Comparison of ENCODE assay signal across 7 mouse cellular contexts in genomic region chr2:20969201-20970200, GRCm38 (mm10). TPM values are rescaled to one million over a fixed set of nuclear protein-coding genes. Genes with fewer than 3 reads are reported as not detected.
A peak's percentile ranks its signal among the peaks of the same experiment; 100 is the strongest.
DNase-seq lines count a peak whose midpoint lies in the region; ATAC-seq lines count a peak whose summit lies in the region.

No protein-coding gene starts in this region.

- peaks cover 11% of the 10 kb centered on the region for H3K4me1 ChIP-seq in intestine, embryonic 16.5 days (ENCODE audit: control insufficient read depth, insufficient read depth, low read length)
- peaks cover 17% of the 10 kb centered on the region for H3K4me1 ChIP-seq in midbrain, embryonic 11.5 days (ENCODE audit: control insufficient read depth, insufficient read depth, low read length)

- WGBS in intestine, embryonic 16.5 days, result under 1% methylated on average over 49 of the region's 49 CpGs
- WGBS in midbrain, embryonic 11.5 days, result under 1% methylated on average over 44 of the region's 49 CpGs

- peak overlapping the region; percentile 98 for H3K9ac ChIP-seq in intestine, embryonic 16.5 days (ENCODE audit: low read depth, low read length)
- peak overlapping the region; percentile 100 for H3K9ac ChIP-seq in midbrain, embryonic 11.5 days (ENCODE audit: low read length)

- intact Hi-C loops in left cerebral cortex, postnatal 36 days (cut with DNase I), result loop anchor here (2.0 to 5.0 kb wide), 4 partner anchors 67 to 218 kb away; no protein-coding TSS in a partner anchor

- no peaks in the 10 kb centered on the region for H3K36me3 ChIP-seq in intestine, embryonic 16.5 days (ENCODE audit: control insufficient read depth, insufficient read depth, low read length)
- H3K36me3 ChIP-seq in midbrain, embryonic 11.5 days (ENCODE audit: control insufficient read depth, insufficient read depth, low read length), result no peaks in the 10 kb centered on the region

- peak overlapping the region; percentile 93 for H3K4me3 ChIP-seq in intestine, embryonic 16.5 days (ENCODE audit: low read length)
- H3K4me3 ChIP-seq in midbrain, embryonic 11.5 days (ENCODE audit: low read depth, low read length), result peak overlapping the region; percentile 77

- H3K27ac ChIP-seq in intestine, embryonic 16.5 days (ENCODE audit: low read length), result peak overlapping the region; percentile 99
- peak overlapping the region; percentile 99 for H3K27ac ChIP-seq in midbrain, embryonic 11.5 days (ENCODE audit: low read depth, low read length)

- no peaks in the 10 kb centered on the region for H3K27me3 ChIP-seq in intestine, embryonic 16.5 days (replicated peaks; ENCODE audit: control insufficient read depth, insufficient read depth, low read length)
- no peaks in the 10 kb centered on the region for H3K27me3 ChIP-seq in midbrain, embryonic 11.5 days (ENCODE audit: control insufficient read depth, insufficient read depth, low read length)

- no peaks in the 10 kb centered on the region for H3K9me3 ChIP-seq in intestine, embryonic 16.5 days (ENCODE audit: control insufficient read depth, low read length)
- no peaks in the 10 kb centered on the region for H3K9me3 ChIP-seq in midbrain, embryonic 11.5 days (ENCODE audit: control insufficient read depth, low read length)

- peak; percentile 94 for ATAC-seq in intestine, embryonic 16.5 days
- peak; percentile 96 for ATAC-seq in midbrain, embryonic 11.5 days (ENCODE audit: low FRiP score)

- peak; percentile 94 for DNase-seq in adrenal gland, adult 8-10 months
- DNase-seq in embryo, embryonic 9.5 days (ENCODE audit: extremely low spot score), result peak; percentile 91
- peak; percentile 84 to 94 for DNase-seq in gastrocnemius, postnatal 4 days (ENCODE audit: low spot score in 2 of 2)
- peak; percentile 96 for DNase-seq in left cerebral cortex, postnatal 36 days (ENCODE audit: low spot score in 2 of 2)
- peak; percentile 96 for DNase-seq in midbrain, embryonic 11.5 days (ENCODE audit: low spot score, missing footprints)
- DNase-seq in skeletal muscle tissue, adult 2 months (ENCODE audit: low read depth, low spot score), result peak; percentile 94

- H3K4me2 ChIP-seq in intestine, embryonic 16.5 days (ENCODE audit: low read depth, low read length), result peak overlapping the region; percentile 76
- H3K4me2 ChIP-seq in midbrain, embryonic 11.5 days, result peak overlapping the region; percentile 86

RNA-seq across cellular contexts. Expression of gene Arhgap21, which starts 0.8 kb away (rescaled TPM):
- total RNA-seq in adrenal gland, adult 8-10 months (2022), result 10 to 100 TPM; 68.7 to 89.1 (median 80.5) TPM
- total RNA-seq in gastrocnemius, postnatal 4 days (2021), result 10 to 100 TPM; 87.5 to 91.7 TPM
- 7.4 and 7.7 TPM in 2 replicates for polyA plus RNA-seq in intestine, embryonic 16.5 days (2015; fragmentation: Nextera tagmentation; extraction: Ambion mirVana)
- total RNA-seq in left cerebral cortex, postnatal 36 days (2021), result 100 to 1,000 TPM; 210 to 310 TPM
- polyA plus RNA-seq in midbrain, embryonic 11.5 days (2014; fragmentation: Nextera tagmentation; extraction: Ambion mirVana), result 56.9 and 57.4 TPM in 2 replicates

Comparison
In these comparisons a context has a peak if more than half of its experiments do, and no peak if none do; other contexts are left out.
1. Peak in every context shown above with its lines: DNase-seq, ATAC-seq, H3K4me3 ChIP-seq and H3K27ac ChIP-seq.